Mouse (Mus musculus) hindlimb bud, embryonic 11.5 days (tissue): Measurements from ENCODE around the gene Tspan33.
A peak's percentile ranks its signal among the peaks of the same experiment; 100 is the strongest.
"Not testable (repeated sequence)": the region's sequence is repeated elsewhere in the genome, so short reads cannot be mapped to it uniquely, and the experiment has no call there.

Experiments used
- DNase-seq: peaks from one replicate; pipeline ENCODE4 v3.0.0-alpha.2; 2012; ENCODE audit warnings: low read depth, low spot score; ENCODE audit errors: extremely low spot score

Gene Tspan33

GRCm38 (mm10) chr6:29693953-29694352 is at the start of gene Tspan33:
Tspan33 (plus strand) TSS chr6:29694222.
- no peak for DNase-seq

- DNase-seq = peak; percentile 88
These were observed 44.4 kb upstream of the Tspan33 start for GRCm38 (mm10) chr6:29649494-29650169.

- DNase-seq = no peak
These were observed 43.9 kb upstream of the Tspan33 start for GRCm38 (mm10) chr6:29650170-29650549.

- no peak for DNase-seq
These were observed 40.8 kb upstream of the Tspan33 start for GRCm38 (mm10) chr6:29653271-29653670.

GRCm38 (mm10) chr6:29658626-29659475 is 35.2 kb upstream of the Tspan33 start:
- DNase-seq = no peak

- no peak for DNase-seq
These were observed 34.1 kb upstream of the Tspan33 start for GRCm38 (mm10) chr6:29659964-29660363.

GRCm38 (mm10) chr6:29660662-29661307 is 33.2 kb upstream of the Tspan33 start:
- no peak for DNase-seq

GRCm38 (mm10) chr6:29667266-29667665 is 26.8 kb upstream of the Tspan33 start:
- DNase-seq = no peak

GRCm38 (mm10) chr6:29671741-29672140 is 22.3 kb upstream of the Tspan33 start:
- DNase-seq = no peak

GRCm38 (mm10) chr6:29672563-29673411 is 21.2 kb upstream of the Tspan33 start:
- no peak for DNase-seq

GRCm38 (mm10) chr6:29673739-29674138 is 20.3 kb upstream of the Tspan33 start:
- DNase-seq = no peak

GRCm38 (mm10) chr6:29679947-29680550 is 14.0 kb upstream of the Tspan33 start:
- not testable (repeated sequence) for DNase-seq

GRCm38 (mm10) chr6:29681853-29682252 is 12.2 kb upstream of the Tspan33 start:
- DNase-seq = no peak

GRCm38 (mm10) chr6:29684686-29685085 is 9.3 kb upstream of the Tspan33 start:
- no peak for DNase-seq

GRCm38 (mm10) chr6:29685952-29686351 is 8.1 kb upstream of the Tspan33 start:
- no peak for DNase-seq

GRCm38 (mm10) chr6:29689458-29689857 is 4.6 kb upstream of the Tspan33 start:
- no peak for DNase-seq

GRCm38 (mm10) chr6:29694375-29695289 is 610 bp downstream of the Tspan33 start:
- no peak for DNase-seq

GRCm38 (mm10) chr6:29695290-29695674 is 1.3 kb downstream of the Tspan33 start:
- no peak for DNase-seq

- DNase-seq = no peak
These were observed 2.0 kb downstream of the Tspan33 start for GRCm38 (mm10) chr6:29695975-29696374.
